16 mouse cellular contexts compared by ENCODE assay signal in the genomic region with DNA sequence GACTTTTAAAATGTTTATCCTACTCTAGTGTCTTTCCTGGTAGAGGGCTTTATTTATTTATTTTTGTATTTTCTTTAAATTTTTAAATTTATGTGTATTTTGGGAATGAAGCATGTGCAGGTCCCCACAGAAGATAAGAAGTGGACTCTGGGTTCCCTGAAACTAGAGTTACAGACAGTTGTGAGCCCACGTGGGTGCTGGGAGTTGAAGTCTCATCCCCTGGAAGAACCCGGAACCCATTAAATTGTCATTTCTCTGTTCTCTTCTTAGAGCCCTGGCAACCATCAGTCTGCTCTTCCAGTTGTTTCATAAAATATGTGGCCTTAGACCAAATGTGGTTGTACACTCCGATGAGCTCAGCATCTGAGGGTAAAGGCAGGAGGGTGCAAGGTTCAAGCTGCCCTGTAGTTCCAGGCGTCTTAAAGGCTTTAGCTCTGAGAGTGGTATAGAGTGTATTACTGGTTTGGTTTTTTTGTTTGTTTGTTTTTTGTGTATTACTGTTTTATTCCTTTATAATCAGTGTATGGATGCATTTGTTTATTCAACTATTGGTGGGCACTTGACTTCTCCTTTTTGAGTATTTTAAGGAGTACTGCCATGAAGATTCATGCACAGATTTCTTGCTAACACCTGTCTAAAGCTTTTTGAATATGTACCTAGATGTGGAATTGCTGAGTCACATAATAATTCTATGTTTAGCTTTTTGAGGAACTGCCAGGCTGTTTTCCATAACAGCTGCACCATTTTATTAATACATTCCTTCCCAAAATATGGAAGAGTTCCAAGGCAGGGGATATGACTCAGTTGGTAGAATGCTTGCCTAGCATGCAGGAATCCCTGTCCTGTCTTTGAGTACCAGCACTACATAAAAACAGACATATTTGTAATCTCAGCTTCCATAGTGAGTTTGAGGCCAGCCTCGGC. TPM values are rescaled to one million over a fixed set of nuclear protein-coding genes. Genes with fewer than 3 reads are reported as not detected.
A peak's percentile ranks its signal among the peaks of the same experiment; 100 is the strongest.
DNase-seq lines count a peak whose midpoint lies in the region; ATAC-seq lines count a peak whose summit lies in the region.
"Had no signal": no experiment of that assay in that cellular context is flagged by ENCODE, and none has a peak within 500 bp of the region (broad histone marks: within the 10 kb centered on the region; RNA-seq: fewer than 3 reads in every experiment).

No protein-coding gene starts in this region.

- intact Hi-C loops in heart, postnatal 14 days (cut with DNase I): no loop called here
- intact Hi-C loops in left cerebral cortex, postnatal 14 days (cut with DNase I): no loop called here
- intact Hi-C loops in left cerebral cortex, postnatal 4 days (cut with DNase I): no loop called here

- no peaks in the 10 kb centered on the region for H3K4me1 ChIP-seq in hindbrain, embryonic 11.5 days (replicated peaks; ENCODE audit: control insufficient read depth, insufficient read depth, low read length)
- H3K4me1 ChIP-seq: forebrain, embryonic 13.5 days; heart, embryonic 12.5 days; hindbrain, embryonic 13.5 days; limb, embryonic 13.5 days; midbrain, embryonic 15.5 days; neural tube, embryonic 13.5 days had no signal

- no peak overlapping the region for H3K4me2 ChIP-seq in hindbrain, embryonic 11.5 days (replicated peaks; ENCODE audit: low read depth, low read length)
- H3K4me2 ChIP-seq: forebrain, embryonic 13.5 days; heart, embryonic 12.5 days; hindbrain, embryonic 13.5 days; limb, embryonic 13.5 days; midbrain, embryonic 15.5 days; neural tube, embryonic 13.5 days had no signal

- no peak for ATAC-seq in hindbrain, embryonic 11.5 days (ENCODE audit: low FRiP score)
- ATAC-seq: forebrain, embryonic 13.5 days; midbrain, embryonic 15.5 days had no signal

- no peak overlapping the region for H3K27ac ChIP-seq in hindbrain, embryonic 11.5 days (ENCODE audit: low read depth, low read length)
- H3K27ac ChIP-seq: forebrain, embryonic 13.5 days; hindbrain, embryonic 13.5 days; limb, embryonic 13.5 days; midbrain, embryonic 15.5 days; neural tube, embryonic 13.5 days had no signal

- H3K4me3 ChIP-seq in hindbrain, embryonic 11.5 days (ENCODE audit: low read depth, low read length): no peak overlapping the region
- H3K4me3 ChIP-seq: forebrain, embryonic 13.5 days; heart, embryonic 12.5 days; hindbrain, embryonic 13.5 days; limb, embryonic 13.5 days; midbrain, embryonic 15.5 days; neural tube, embryonic 13.5 days had no signal

- H3K9me3 ChIP-seq in hindbrain, embryonic 11.5 days (ENCODE audit: control insufficient read depth, low read length): no peaks in the 10 kb centered on the region
- H3K9me3 ChIP-seq: forebrain, embryonic 13.5 days; heart, embryonic 12.5 days; hindbrain, embryonic 13.5 days; limb, embryonic 13.5 days; midbrain, embryonic 15.5 days; neural tube, embryonic 13.5 days had no signal

- no peaks in the 10 kb centered on the region for H3K27me3 ChIP-seq in hindbrain, embryonic 11.5 days (ENCODE audit: control insufficient read depth, insufficient read depth, low read length)
- H3K27me3 ChIP-seq: forebrain, embryonic 13.5 days; heart, embryonic 12.5 days; hindbrain, embryonic 13.5 days; limb, embryonic 13.5 days; midbrain, embryonic 15.5 days; neural tube, embryonic 13.5 days had no signal

- no peaks in the 10 kb centered on the region for H3K36me3 ChIP-seq in hindbrain, embryonic 11.5 days (ENCODE audit: control insufficient read depth, insufficient read depth, low read length)

- no peak overlapping the region for H3K9ac ChIP-seq in hindbrain, embryonic 11.5 days (ENCODE audit: low read depth, low read length)
- H3K9ac ChIP-seq: forebrain, embryonic 13.5 days; heart, embryonic 12.5 days; hindbrain, embryonic 13.5 days; limb, embryonic 13.5 days; midbrain, embryonic 15.5 days; neural tube, embryonic 13.5 days had no signal

- WGBS in hindbrain, embryonic 11.5 days: 97% methylated on average over 5 of the region's 5 CpGs

- DNase-seq in heart, adult 8-10 months (ENCODE audit: low spot score): peak; percentile 8
- no peak for DNase-seq in heart, postnatal 14 days
- peak; percentile 9 to 55 for DNase-seq in left cerebral cortex, postnatal 14 days (ENCODE audit: low spot score in 2 of 2)
- no peak for DNase-seq in left cerebral cortex, postnatal 4 days
- peak; percentile 92 for DNase-seq in NIH3T3 (ENCODE audit: low read depth)
- DNase-seq in lung, postnatal 25 days (ENCODE audit: low spot score): peak; percentile 30
- DNase-seq in thymus, postnatal 4 days: no peak
- DNase-seq in hindbrain, embryonic 11.5 days (ENCODE audit: low spot score): no peak
- DNase-seq: cerebellum, adult 9-10 months; gastrocnemius, postnatal 14 days had no signal

RNA-seq across cellular contexts. Expression of a gene that starts 39.5 kb away (rescaled TPM):
- 10 to 100 TPM in 3 of 4 experiments, 1 to 10 TPM in 1; 8.5 to 14.5 (median 11.3) TPM for total RNA-seq in heart, adult 8-10 months (2022)
- 10 to 100 TPM; 19.4 to 22.3 TPM for total RNA-seq in heart, postnatal 14 days (2021)
- 10 to 100 TPM; 29.3 to 36.2 TPM for total RNA-seq in left cerebral cortex, postnatal 14 days (2021)
- total RNA-seq in left cerebral cortex, postnatal 4 days (2021): 10 to 100 TPM; 46.1 to 57.0 TPM
- polyA plus RNA-seq in hindbrain, embryonic 11.5 days (2014; fragmentation: Nextera tagmentation; extraction: Ambion mirVana): 50.1 and 55.1 TPM in 2 replicates

RNA-seq across cellular contexts. Expression of a gene that starts 39.6 kb away (rescaled TPM):
- not detected for total RNA-seq in heart, adult 8-10 months (2022)
- total RNA-seq in heart, postnatal 14 days (2021): under 1 TPM in 1 of 2 experiments, not detected in 1; 0.10 TPM
- under 1 TPM; 0.21 to 0.33 TPM for total RNA-seq in left cerebral cortex, postnatal 14 days (2021)
- under 1 TPM; 0.44 to 0.68 TPM for total RNA-seq in left cerebral cortex, postnatal 4 days (2021)
- polyA plus RNA-seq in hindbrain, embryonic 11.5 days (2014; fragmentation: Nextera tagmentation; extraction: Ambion mirVana): 0.48 and 0.53 TPM in 2 replicates

RNA-seq across cellular contexts. Expression of a gene that starts 49.5 kb away (rescaled TPM):
- total RNA-seq in heart, adult 8-10 months (2022): 10 to 100 TPM in 3 of 4 experiments, 1 to 10 TPM in 1; 8.7 to 11.5 (median 10.5) TPM
- 10 to 100 TPM; 12.7 to 13.7 TPM for total RNA-seq in heart, postnatal 14 days (2021)
- 100 to 1,000 TPM; 122 to 123 TPM for total RNA-seq in left cerebral cortex, postnatal 14 days (2021)
- 100 to 1,000 TPM; 141 TPM for total RNA-seq in left cerebral cortex, postnatal 4 days (2021)
- polyA plus RNA-seq in hindbrain, embryonic 11.5 days (2014; fragmentation: Nextera tagmentation; extraction: Ambion mirVana): 26.7 and 30.2 TPM in 2 replicates

Comparison
In these comparisons a context has a peak if more than half of its experiments do, and no peak if none do; other contexts are left out.
1. DNase-seq: peak in heart, adult 8-10 months (single experiment), left cerebral cortex, postnatal 14 days (2 of 2), NIH3T3 (single experiment) and lung, postnatal 25 days (single experiment); none in heart, postnatal 14 days (0 of 2), left cerebral cortex, postnatal 4 days (single experiment), thymus, postnatal 4 days (single experiment) and hindbrain, embryonic 11.5 days (single experiment).
2. RNA of a gene that starts 49.5 kb away (total RNA-seq): 141 TPM in left cerebral cortex, postnatal 4 days and 122 to 123 TPM in left cerebral cortex, postnatal 14 days; 12.7 to 13.7 TPM in heart, postnatal 14 days and 8.7 to 11.5 TPM in heart, adult 8-10 months; every median in the first group is over 4 times any median in the second.